Mouse (Mus musculus) lung, embryonic 14.5 days (tissue): ENCODE measurements at regions not wholly inside any gene's neighbourhood (a gene's known extent, or its start where the extent isn't known, plus 50 kb on each side); places are given as distances from the start of the nearest gene placed in this dataset.
"Not testable (repeated sequence)": the region's sequence is repeated elsewhere in the genome, so short reads cannot be mapped to it uniquely, and the experiment has no call there.

Experiments used
- ATAC-seq: fragments of 200-750 bp; cut with Nextera tagmentation; 2 replicates; pipeline ENCODE4 v1.8.0; 2017; ENCODE audit warnings: mild to moderate bottlenecking, moderate TSS enrichment, moderate library complexity; ENCODE audit not compliant: insufficient read depth
- DNase-seq: peaks from one replicate; pipeline ENCODE4 v3.0.0-alpha.2; 2015
- H3K27ac ChIP-seq: fragments of 300-500 bp; sonication (generic); 2 replicates; pipeline ENCODE4 v1.5.1; 2014; ENCODE audit warnings: low read depth, mild to moderate bottlenecking, moderate library complexity
- H3K27me3 ChIP-seq: fragments of 300-500 bp; sonication (generic); 2 replicates; pipeline ENCODE4 v1.6.1; 2014; ENCODE audit warnings: low read length, control low read depth; ENCODE audit not compliant: insufficient read depth
- H3K36me3 ChIP-seq: fragments of 300-500 bp; sonication (generic); 2 replicates; pipeline ENCODE4 v1.6.1; 2014; ENCODE audit warnings: control low read depth; ENCODE audit not compliant: insufficient read depth
- H3K4me1 ChIP-seq: fragments of 300-500 bp; sonication (generic); 2 replicates; pipeline ENCODE4 v1.6.1; 2014; ENCODE audit warnings: antibody characterized with exemption, control low read depth; ENCODE audit not compliant: insufficient read depth
- H3K4me2 ChIP-seq: fragments of 300-500 bp; sonication (generic); 2 replicates; pipeline ENCODE4 v1.6.1; 2014; ENCODE audit warnings: mild to moderate bottlenecking
- H3K4me3 ChIP-seq: fragments of 300-500 bp; sonication (generic); 2 replicates; pipeline ENCODE4 v1.5.1; 2014; ENCODE audit warnings: low read depth, low read length
- H3K9ac ChIP-seq: fragments of 300-500 bp; sonication (generic); 2 replicates; pipeline ENCODE4 v1.6.1; 2014
- H3K9me3 ChIP-seq: fragments of 300-500 bp; sonication (generic); 2 replicates; pipeline ENCODE4 v1.6.1; 2016; ENCODE audit warnings: low read depth, low read length, control low read depth
- CTCF ChIP-seq: IDR thresholded peaks from 2 replicates; pipeline ENCODE4 v1.5.1; 2016; ENCODE audit warnings: antibody characterized with exemption, low read depth
- WGBS: fragments of 180-500 bp; shearing (Covaris S2); extraction: QIAGEN DNeasy Blood & Tissue Kit; methylation state at CpG from one replicate; pipeline ENCODE4 v1.1.7; 2014; 5-methylcytosine and 5-hydroxymethylcytosine counted together

DNA sequence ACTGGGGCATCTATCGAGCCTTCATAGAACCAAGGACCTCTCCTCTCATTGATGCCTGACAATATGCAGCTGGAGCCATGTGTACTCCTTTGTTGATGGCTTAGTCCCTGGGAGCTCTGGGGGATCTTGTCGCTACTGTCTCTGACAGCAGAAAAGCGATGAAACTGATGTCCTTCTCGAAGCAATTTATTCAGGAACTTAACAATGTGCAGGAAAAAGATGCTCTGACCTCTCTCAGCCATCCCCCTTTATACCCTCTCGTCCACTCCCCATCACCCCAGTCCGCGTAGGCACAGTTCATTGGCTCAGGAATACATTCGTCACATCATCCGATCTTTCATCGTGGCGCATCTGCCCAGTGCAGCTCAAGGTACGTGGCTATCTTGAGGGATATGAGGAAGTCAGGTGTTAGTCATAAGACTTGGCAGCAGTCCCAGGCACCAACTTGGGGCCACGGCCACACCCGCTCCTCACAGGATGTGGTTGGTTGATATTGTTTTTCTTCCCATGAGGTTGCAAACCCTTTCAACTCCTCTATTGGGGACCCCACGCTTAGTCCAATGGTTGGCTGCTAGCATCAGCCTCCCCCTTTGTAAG, 516.3 kb upstream of the Got2 start:
- no peaks in the 10 kb centered on the region for H3K9me3 ChIP-seq
- H3K9ac ChIP-seq: no peak overlapping the region
- H3K36me3 ChIP-seq: no peaks in the 10 kb centered on the region
- 83% methylated on average over 15 of the region's 15 CpGs for WGBS
- no peak overlapping the region for H3K4me2 ChIP-seq
- DNase-seq (no peak), ATAC-seq (no peak)
- no peak overlapping the region for H3K27ac ChIP-seq
- no peaks in the 10 kb centered on the region for H3K4me1 ChIP-seq
- no peak for TF ChIP-seq CTCF
- no peak overlapping the region for H3K4me3 ChIP-seq
- H3K27me3 ChIP-seq: no peaks in the 10 kb centered on the region

DNA sequence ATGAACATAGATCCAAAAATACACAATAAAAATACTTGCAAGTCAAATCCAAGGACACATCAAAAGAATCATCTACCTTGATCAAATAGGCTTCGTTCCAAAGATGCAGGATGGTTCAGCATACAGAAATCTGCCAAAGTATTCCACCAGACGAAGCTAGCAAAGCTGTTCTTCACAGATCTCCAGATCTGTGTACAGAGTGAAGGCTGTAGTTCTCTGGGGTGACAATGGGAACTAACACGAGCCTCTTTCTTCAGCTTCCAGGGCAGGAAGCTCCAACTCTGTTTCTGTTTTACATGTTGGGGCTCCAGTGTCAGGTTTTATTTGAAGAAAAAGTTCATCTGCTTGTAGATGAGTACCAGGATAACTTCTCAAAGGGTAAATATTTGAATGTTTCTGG, 515.3 kb upstream of the Got2 start:
- no peak for ATAC-seq
- Histone ChIP-seq H3K9me3 (no peaks in the 10 kb centered on the region), H3K4me1 (no peaks in the 10 kb centered on the region), H3K27me3 (no peaks in the 10 kb centered on the region), H3K4me2 (no peak overlapping the region), H3K9ac (no peak overlapping the region), H3K27ac (no peak overlapping the region), H3K36me3 (no peaks in the 10 kb centered on the region), H3K4me3 (no peak overlapping the region)
- WGBS: 60% methylated on average over 3 of the region's 3 CpGs
- no peak for TF ChIP-seq CTCF
- DNase-seq: no peak

DNA sequence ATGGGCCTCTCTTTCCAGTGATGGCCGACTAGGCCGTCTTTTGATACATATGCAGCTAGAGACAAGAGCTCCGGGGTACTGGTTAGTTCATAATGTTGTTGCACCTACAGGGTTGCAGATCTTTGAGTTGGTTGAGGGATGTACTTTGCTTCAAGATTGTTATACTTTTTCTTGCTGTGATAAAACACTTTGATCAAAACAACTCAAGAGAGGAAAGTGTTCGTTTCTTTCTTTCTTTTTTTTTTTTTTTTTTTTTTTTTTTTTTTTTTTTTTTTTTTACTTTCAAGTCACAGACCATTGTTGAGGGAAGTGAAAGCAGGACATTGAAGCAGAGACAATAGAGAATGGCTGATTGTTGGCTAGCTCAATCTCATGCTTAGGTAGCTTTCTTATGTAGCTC, 511.0 kb upstream of the Got2 start:
- not testable (repeated sequence) for H3K27me3 ChIP-seq, H3K4me2 ChIP-seq, H3K36me3 ChIP-seq, DNase-seq, H3K4me1 ChIP-seq, H3K4me3 ChIP-seq, ATAC-seq, H3K27ac ChIP-seq, H3K9ac ChIP-seq, H3K9me3 ChIP-seq
- 85% methylated on average over 4 of the region's 4 CpGs for WGBS

DNA sequence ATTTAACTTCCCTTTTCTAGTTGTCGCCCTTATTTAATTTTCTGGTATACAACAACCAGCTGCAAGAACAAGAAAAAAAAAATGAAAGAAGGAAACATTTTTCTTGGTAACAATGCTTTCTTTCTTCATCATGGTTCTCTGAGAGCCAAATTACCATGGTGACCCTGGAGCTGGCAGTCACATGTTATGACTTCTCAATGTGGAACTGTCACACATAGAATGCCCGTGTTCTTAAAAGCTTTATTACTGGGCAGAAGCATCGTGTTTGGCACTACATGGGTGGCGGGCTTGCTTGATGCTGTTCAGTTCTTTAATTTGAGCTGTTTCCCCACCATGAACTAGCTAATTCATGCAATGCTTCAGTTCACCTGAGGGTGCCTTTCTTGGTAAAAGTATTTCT, 504.7 kb upstream of the Got2 start:
- 76% methylated on average over 4 of the region's 4 CpGs for WGBS
- TF ChIP-seq CTCF: no peak
- Histone ChIP-seq H3K27me3 (no peaks in the 10 kb centered on the region), H3K9me3 (no peaks in the 10 kb centered on the region), H3K36me3 (no peaks in the 10 kb centered on the region), H3K27ac (no peak overlapping the region), H3K4me1 (no peaks in the 10 kb centered on the region), H3K4me2 (no peak overlapping the region), H3K4me3 (no peak overlapping the region), H3K9ac (no peak overlapping the region)
- no peak for DNase-seq
- no peak for ATAC-seq

DNA sequence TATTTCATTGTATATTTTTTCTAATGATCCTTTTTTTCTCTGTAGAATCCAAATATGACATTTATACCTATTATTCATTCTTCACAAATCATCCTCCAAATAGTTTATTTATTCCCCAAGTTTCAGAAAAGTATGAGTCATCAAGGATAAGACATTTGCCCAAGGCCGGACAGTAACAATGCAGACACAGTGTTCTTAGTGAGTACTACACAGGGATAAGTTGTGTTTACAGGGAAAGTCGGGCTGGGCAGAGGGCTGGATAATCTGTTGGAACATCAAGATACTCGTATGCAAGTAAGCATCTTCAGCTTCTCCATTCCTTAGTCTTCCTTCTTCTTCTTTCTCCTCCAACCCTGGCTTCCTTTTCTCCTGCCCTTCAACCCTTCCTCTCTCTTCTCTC, 500.9 kb upstream of the Got2 start:
- Histone ChIP-seq H3K9ac (no peak overlapping the region), H3K4me1 (no peaks in the 10 kb centered on the region), H3K4me3 (no peak overlapping the region), H3K36me3 (no peaks in the 10 kb centered on the region), H3K9me3 (no peaks in the 10 kb centered on the region), H3K27ac (no peak overlapping the region), H3K4me2 (no peak overlapping the region), H3K27me3 (no peaks in the 10 kb centered on the region)
- no peak for TF ChIP-seq CTCF
- 68% methylated on average over 3 of the region's 3 CpGs for WGBS
- DNase-seq (no peak), ATAC-seq (no peak)

DNA sequence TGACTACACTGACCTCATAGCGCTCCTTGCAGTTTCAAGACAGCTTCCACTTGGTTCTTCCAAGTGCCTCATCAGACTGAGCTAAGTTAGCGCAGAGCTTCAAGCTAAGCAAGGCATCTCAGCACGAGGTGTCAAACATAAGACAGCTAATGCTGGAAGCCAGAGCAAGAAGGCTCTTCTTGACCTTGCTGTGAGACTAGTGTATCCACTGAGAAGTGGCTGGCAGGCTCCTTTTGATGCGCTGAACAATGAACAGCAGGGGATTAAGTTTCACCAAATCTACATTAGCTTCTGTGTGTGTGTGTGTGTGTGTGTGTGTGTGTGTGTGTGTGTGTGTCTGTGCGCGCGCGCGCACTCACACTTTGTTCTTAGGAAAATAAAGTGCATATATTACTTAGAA, 482.2 kb upstream of the Got2 start:
- Histone ChIP-seq H3K36me3 (no peaks in the 10 kb centered on the region), H3K27me3 (no peaks in the 10 kb centered on the region), H3K9ac (no peak overlapping the region), H3K27ac (no peak overlapping the region), H3K4me1 (no peaks in the 10 kb centered on the region), H3K4me3 (no peak overlapping the region), H3K4me2 (no peak overlapping the region), H3K9me3 (no peaks in the 10 kb centered on the region)
- no peak for DNase-seq
- WGBS: 88% methylated on average over 9 of the region's 9 CpGs
- TF ChIP-seq CTCF: no peak
- ATAC-seq: no peak

DNA sequence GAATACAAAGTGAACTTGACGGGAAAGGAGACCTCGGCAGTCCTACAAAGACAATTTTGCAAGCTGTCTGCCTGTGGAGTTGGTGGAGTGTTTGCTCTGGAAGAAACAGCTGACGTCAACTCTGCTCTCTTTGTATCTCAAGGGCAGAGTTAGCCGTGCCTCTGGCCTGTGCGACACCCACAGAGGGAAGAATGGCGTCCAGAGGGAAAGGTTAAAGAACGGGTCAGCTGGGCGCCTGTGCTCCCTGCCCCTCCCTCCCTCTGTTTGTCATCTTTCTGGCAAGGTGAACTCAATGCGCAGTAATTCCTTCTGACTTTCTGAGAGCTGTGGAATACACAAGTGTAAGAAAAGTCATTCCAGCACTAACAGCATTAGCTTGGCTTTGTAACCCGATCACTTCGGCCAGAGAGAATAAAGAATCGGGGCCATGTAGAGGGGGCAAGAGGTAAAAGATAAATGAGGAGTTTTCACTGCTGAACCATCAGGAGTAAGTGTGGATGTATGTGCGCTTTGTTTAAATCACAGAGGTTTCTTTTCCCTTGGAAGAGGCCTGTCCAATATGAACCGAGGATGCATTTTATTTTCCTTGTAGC, 474.6 kb upstream of the Got2 start:
- Histone ChIP-seq H3K4me1 (no peaks in the 10 kb centered on the region), H3K4me2 (peak overlapping the region; percentile 29; the same call in 1 of the 2 replicates), H3K27me3 (no peaks in the 10 kb centered on the region), H3K27ac (no peak overlapping the region), H3K4me3 (no peak overlapping the region), H3K9me3 (no peaks in the 10 kb centered on the region), H3K9ac (no peak overlapping the region), H3K36me3 (no peaks in the 10 kb centered on the region)
- no peak for TF ChIP-seq CTCF
- peak; percentile 28 for DNase-seq
- 14% methylated on average over 14 of the region's 14 CpGs for WGBS
- peak; percentile 79; the same call in 1 of the 2 replicates for ATAC-seq
